Mouse (Mus musculus) heart, embryonic 13.5 days (tissue): ENCODE data around the gene Bend3. TPM values are rescaled to one million over a fixed set of nuclear protein-coding genes. Genes with fewer than 3 reads are reported as not detected.

Experiments
- ATAC-seq: fragments of 200-750 bp; cut with Nextera tagmentation; 2 replicates; pipeline ENCODE4 v1.8.0; 2017; ENCODE audit warnings: moderate TSS enrichment; ENCODE audit not compliant: insufficient number of reproducible peaks, low FRiP score, low TSS enrichment; ENCODE audit errors: extremely low read depth
- H3K27ac ChIP-seq: fragments of 300-500 bp; sonication (generic); replicated peaks from 2 replicates; pipeline ENCODE4 v1.5.1; 2015; ENCODE audit warnings: moderate library complexity, mild to moderate bottlenecking, inconsistent platforms
- H3K27me3 ChIP-seq: fragments of 300-500 bp; sonication (generic); replicated peaks from 2 replicates; pipeline ENCODE4 v1.6.1; 2015; ENCODE audit warnings: mild to moderate bottlenecking, inconsistent platforms
- H3K36me3 ChIP-seq: fragments of 300-500 bp; sonication (generic); 2 replicates; pipeline ENCODE4 v1.6.1; 2015; ENCODE audit warnings: mild to moderate bottlenecking, inconsistent platforms
- H3K4me1 ChIP-seq: fragments of 300-500 bp; sonication (generic); 2 replicates; pipeline ENCODE4 v1.6.1; 2015; ENCODE audit warnings: inconsistent platforms
- H3K4me2 ChIP-seq: fragments of 300-500 bp; sonication (generic); 2 replicates; pipeline ENCODE4 v1.6.1; 2015; ENCODE audit warnings: inconsistent platforms, mild to moderate bottlenecking, moderate library complexity
- H3K4me3 ChIP-seq: fragments of 300-500 bp; sonication (generic); 2 replicates; pipeline ENCODE4 v1.5.1; 2015; ENCODE audit warnings: moderate library complexity, mild to moderate bottlenecking, inconsistent platforms
- H3K9ac ChIP-seq: fragments of 300-500 bp; sonication (generic); 2 replicates; pipeline ENCODE4 v1.6.1; 2015; ENCODE audit warnings: inconsistent platforms, mild to moderate bottlenecking, moderate library complexity
- H3K9me3 ChIP-seq: fragments of 300-500 bp; sonication (generic); 2 replicates; pipeline ENCODE4 v1.6.1; 2016; ENCODE audit warnings: inconsistent platforms
- WGBS: fragments of 180-500 bp; shearing (Covaris S2); methylation state at CpG from one replicate; pipeline ENCODE4 v1.1.7; 2015; ENCODE audit warnings: mixed read lengths; 5-methylcytosine and 5-hydroxymethylcytosine counted together
- polyA plus RNA-seq: library from polyadenylated mRNA; unstranded; fragments of >200 nt; fragmentation: Nextera tagmentation; extraction: Ambion mirVana; gene quantifications from 2 replicates; pipeline ENCODE4 v1.2.1, GENCODE M21; 2015

The Bend3 gene
- polyA plus RNA-seq, 1 experiment from 2014 or later = 2.5 TPM

DNA sequence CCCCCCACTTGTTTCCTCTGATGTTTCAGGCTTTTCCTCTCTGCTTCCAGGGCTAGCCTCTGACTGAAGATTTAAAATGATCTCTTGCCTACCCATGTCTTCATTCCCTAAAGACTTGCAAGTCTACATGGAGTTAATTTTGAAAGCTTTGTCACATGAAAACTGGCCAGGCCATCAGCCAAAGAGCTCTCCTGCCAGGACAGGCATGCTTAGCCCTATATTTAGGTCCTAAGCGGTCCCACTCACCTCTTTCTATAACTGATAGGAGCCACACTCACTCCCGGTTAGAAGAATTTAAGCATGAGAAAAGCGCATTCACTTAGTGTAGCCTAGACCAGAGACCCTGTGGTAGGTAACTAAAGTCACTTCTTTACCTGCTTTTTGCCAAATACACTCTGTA, 24.0 kb upstream of the Bend3 start:
- peak overlapping the region; percentile 66 for H3K27ac ChIP-seq
- H3K27me3 ChIP-seq = no peaks in the 10 kb centered on the region

DNA sequence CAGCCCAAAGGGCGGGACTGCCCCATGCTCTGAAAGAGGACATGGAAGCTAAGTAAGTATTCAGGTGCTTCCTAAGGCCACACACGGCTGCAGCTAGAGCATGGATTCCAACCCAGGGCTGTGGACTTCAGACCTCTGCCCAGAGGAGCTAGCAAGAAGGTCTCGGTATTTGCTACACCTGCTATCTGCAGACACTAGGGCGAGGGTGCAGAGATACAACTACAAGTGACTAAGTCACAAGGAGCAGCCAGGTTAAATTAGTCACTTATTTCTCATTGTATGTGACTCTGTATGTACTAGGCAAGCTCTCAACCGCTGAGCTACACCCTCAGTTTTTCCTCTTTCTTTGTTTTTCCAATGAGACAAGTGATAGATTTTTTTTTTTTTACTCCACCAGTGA, 15.8 kb upstream of the Bend3 start:
- H3K4me1 ChIP-seq = peaks cover 3% of the 10 kb centered on the region; the same call in 1 of the 2 replicates
- H3K4me3 ChIP-seq = no peak overlapping the region
- H3K9me3 ChIP-seq = no peaks in the 10 kb centered on the region
- no peak for ATAC-seq
- no peak overlapping the region for H3K27ac ChIP-seq
- no peaks in the 10 kb centered on the region for H3K36me3 ChIP-seq
- no peak overlapping the region for H3K9ac ChIP-seq
- 69% methylated on average over 5 of the region's 5 CpGs for WGBS
- no peak overlapping the region for H3K4me2 ChIP-seq
- H3K27me3 ChIP-seq = no peaks in the 10 kb centered on the region

More for the DNA sequence above, 24.0 kb upstream of the Bend3 start:
- peaks cover 23% of the 10 kb centered on the region for H3K4me1 ChIP-seq
- no peaks in the 10 kb centered on the region for H3K36me3 ChIP-seq
- ATAC-seq = no peak
- no peak overlapping the region for H3K9ac ChIP-seq
- peaks cover 7% of the 10 kb centered on the region; the same call in 1 of the 2 replicates for H3K9me3 ChIP-seq
- WGBS = 48% methylated on average over 3 of the region's 3 CpGs
- no peak overlapping the region for H3K4me3 ChIP-seq
- H3K4me2 ChIP-seq = no peak overlapping the region

- no peak for ATAC-seq
- Histone ChIP-seq H3K27ac (no peak overlapping the region), H3K9ac (no peak overlapping the region), H3K36me3 (no peaks in the 10 kb centered on the region), H3K9me3 (no peaks in the 10 kb centered on the region), H3K4me1 (peaks cover 3% of the 10 kb centered on the region; the same call in 1 of the 2 replicates), H3K27me3 (no peaks in the 10 kb centered on the region), H3K4me2 (no peak overlapping the region), H3K4me3 (no peak overlapping the region)
- WGBS = 64% methylated on average over 3 of the region's 3 CpGs
These were observed 15.4 kb upstream of the Bend3 start for GRCm38 (mm10) chr10:43463227-43463626.

DNA sequence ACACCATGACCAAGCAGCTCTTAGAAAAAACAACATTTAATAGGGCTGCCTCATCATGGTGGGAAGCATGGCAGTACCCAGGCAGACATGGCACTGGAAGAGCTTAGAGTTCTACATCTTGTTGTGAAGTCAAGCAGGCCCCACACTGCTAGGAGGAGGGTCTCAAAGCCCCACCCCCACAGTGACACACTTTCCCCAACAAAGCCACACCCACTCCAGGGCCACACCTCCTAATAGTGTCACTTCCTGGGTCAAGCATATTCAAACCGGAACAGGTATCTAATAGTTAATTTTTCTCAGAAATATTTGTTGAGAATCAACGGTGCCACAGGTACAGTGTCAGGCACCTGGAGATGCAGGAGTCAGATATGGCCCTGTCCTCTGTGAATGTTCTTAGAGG, 12.4 kb upstream of the Bend3 start:
- ATAC-seq = no peak
- Histone ChIP-seq H3K9me3 (no peaks in the 10 kb centered on the region), H3K27ac (no peak overlapping the region), H3K4me3 (no peak overlapping the region), H3K27me3 (no peaks in the 10 kb centered on the region), H3K9ac (no peak overlapping the region), H3K4me2 (no peak overlapping the region), H3K36me3 (no peaks in the 10 kb centered on the region), H3K4me1 (peaks cover 3% of the 10 kb centered on the region; the same call in 1 of the 2 replicates)
- 83% methylated on average over 2 of the region's 2 CpGs for WGBS

DNA sequence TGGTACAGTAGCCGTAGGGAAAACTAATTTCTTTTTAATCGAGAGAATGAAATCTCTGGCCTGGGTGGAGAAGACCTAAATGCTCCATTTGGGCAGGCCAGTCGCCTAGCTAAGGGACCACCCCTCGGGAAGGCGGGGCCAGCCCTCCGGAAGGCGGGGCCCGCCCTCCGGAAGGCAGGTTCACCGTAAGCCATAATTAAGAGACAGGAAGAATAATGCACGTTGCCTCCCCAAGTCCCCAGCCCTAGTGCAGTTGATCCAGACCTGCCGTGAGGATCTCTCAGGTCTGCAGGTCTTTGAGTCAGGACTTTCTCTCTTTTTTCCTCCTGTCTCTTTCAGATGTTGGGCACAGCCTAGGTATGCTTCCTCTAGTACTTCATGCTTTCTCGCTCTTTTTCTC, 11.0 kb upstream of the Bend3 start:
- WGBS = 25% methylated on average over 13 of the region's 13 CpGs
- Histone ChIP-seq H3K36me3 (no peaks in the 10 kb centered on the region), H3K4me3 (peak overlapping the region; percentile 26; the same call in 1 of the 2 replicates), H3K4me1 (peaks cover 3% of the 10 kb centered on the region; the same call in 1 of the 2 replicates), H3K27me3 (no peaks in the 10 kb centered on the region), H3K4me2 (peak overlapping the region; percentile 58), H3K9me3 (no peaks in the 10 kb centered on the region), H3K9ac (0 out of 2 replicates have a peak overlapping the region, but pooled peaks have one; percentile 37), H3K27ac (no peak overlapping the region)
- no peak for ATAC-seq

DNA sequence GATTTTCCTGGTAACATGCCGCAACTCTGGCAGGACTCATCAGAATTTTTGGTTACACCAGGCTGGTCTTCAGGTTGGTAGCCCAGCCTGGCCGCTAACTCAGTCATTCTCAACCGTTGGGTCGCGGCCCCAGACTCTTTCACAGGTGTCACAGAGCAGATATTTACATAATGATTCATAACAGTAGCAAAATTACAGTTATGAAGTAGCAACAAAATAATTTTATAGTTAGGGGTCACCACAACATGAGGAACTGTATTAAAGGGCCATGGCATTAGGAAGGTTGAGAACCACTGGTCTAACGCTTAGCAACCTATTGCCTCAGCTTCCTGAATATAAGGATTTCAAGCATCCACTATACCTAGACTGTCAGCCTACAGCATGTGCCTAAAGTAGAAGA, 10.3 kb upstream of the Bend3 start:
- H3K36me3 ChIP-seq = no peaks in the 10 kb centered on the region
- no peaks in the 10 kb centered on the region for H3K9me3 ChIP-seq
- no peak for ATAC-seq
- no peak overlapping the region for H3K4me2 ChIP-seq
- H3K4me3 ChIP-seq = no peak overlapping the region
- 82% methylated on average over 6 of the region's 6 CpGs for WGBS
- H3K27ac ChIP-seq = no peak overlapping the region
- H3K27me3 ChIP-seq = no peaks in the 10 kb centered on the region
- H3K9ac ChIP-seq = no peak overlapping the region
- peaks cover 3% of the 10 kb centered on the region; the same call in 1 of the 2 replicates for H3K4me1 ChIP-seq

- Histone ChIP-seq H3K4me3 (no peak overlapping the region), H3K9ac (no peak overlapping the region), H3K27ac (no peak overlapping the region), H3K9me3 (no peaks in the 10 kb centered on the region), H3K27me3 (no peaks in the 10 kb centered on the region), H3K4me1 (peaks cover 13% of the 10 kb centered on the region), H3K4me2 (no peak overlapping the region), H3K36me3 (no peaks in the 10 kb centered on the region)
- ATAC-seq = no peak
- 39% methylated on average over 4 of the region's 4 CpGs for WGBS
These were observed 3.3 kb upstream of the Bend3 start for GRCm38 (mm10) chr10:43475376-43475775.

DNA sequence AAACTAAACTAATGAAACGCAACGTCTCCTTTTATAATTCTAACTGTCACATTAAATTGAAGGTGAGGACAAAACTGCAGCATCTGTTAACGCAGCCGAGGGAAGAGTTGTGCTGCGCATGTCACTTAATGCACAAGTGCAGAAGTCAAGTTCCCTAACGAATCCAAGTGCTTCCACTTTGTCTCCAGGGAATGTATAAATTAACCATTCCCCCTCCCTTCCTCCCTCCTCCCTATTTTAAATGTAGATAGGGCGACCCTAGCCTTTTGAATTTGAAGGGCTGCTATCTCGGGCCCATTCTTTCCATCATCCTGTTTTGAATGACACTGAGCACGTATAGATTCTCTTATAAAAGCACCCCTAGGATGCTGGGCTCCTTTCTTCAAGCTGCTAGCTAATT, 1.2 kb upstream of the Bend3 start:
- H3K9ac ChIP-seq = peak overlapping the region; percentile 98
- 11% methylated on average over 9 of the region's 9 CpGs for WGBS
- H3K4me1 ChIP-seq = peaks cover 33% of the 10 kb centered on the region
- ATAC-seq = no peak
- H3K9me3 ChIP-seq = no peaks in the 10 kb centered on the region
- no peaks in the 10 kb centered on the region for H3K36me3 ChIP-seq
- H3K4me2 ChIP-seq = peak overlapping the region; percentile 83
- H3K27me3 ChIP-seq = no peaks in the 10 kb centered on the region
- peak overlapping the region; percentile 88 for H3K4me3 ChIP-seq
- H3K27ac ChIP-seq = peak overlapping the region; percentile 96

- WGBS = under 1% methylated on average over 41 of the region's 42 CpGs
- H3K4me3 ChIP-seq = peak overlapping the region; percentile 88
- H3K27ac ChIP-seq = peak overlapping the region; percentile 96
- peak overlapping the region; percentile 98 for H3K9ac ChIP-seq
- no peak for ATAC-seq
- H3K9me3 ChIP-seq = no peaks in the 10 kb centered on the region
- no peaks in the 10 kb centered on the region for H3K36me3 ChIP-seq
- peaks cover 39% of the 10 kb centered on the region for H3K4me1 ChIP-seq
- H3K27me3 ChIP-seq = no peaks in the 10 kb centered on the region
- peak overlapping the region; percentile 83 for H3K4me2 ChIP-seq
These were observed 558 bp upstream of the Bend3 start for GRCm38 (mm10) chr10:43477865-43478681.

GRCm38 (mm10) chr10:43479436-43480157, 966 bp downstream of the Bend3 start:
- Histone ChIP-seq H3K4me3 (peak overlapping the region; percentile 88), H3K4me1 (peaks cover 53% of the 10 kb centered on the region), H3K9me3 (no peaks in the 10 kb centered on the region), H3K27ac (peak overlapping the region; percentile 96), H3K9ac (peak overlapping the region; percentile 98), H3K27me3 (no peaks in the 10 kb centered on the region), H3K4me2 (peak overlapping the region; percentile 83), H3K36me3 (no peaks in the 10 kb centered on the region)
- WGBS = under 1% methylated on average over 85 of the region's 103 CpGs
- peak; percentile 83 for ATAC-seq

- no peaks in the 10 kb centered on the region for H3K9me3 ChIP-seq
- peak overlapping the region; percentile 98 for H3K9ac ChIP-seq
- peak overlapping the region; percentile 96 for H3K27ac ChIP-seq
- no peaks in the 10 kb centered on the region for H3K36me3 ChIP-seq
- H3K4me1 ChIP-seq = peaks cover 58% of the 10 kb centered on the region
- 13% methylated on average over 13 of the region's 13 CpGs for WGBS
- ATAC-seq = no peak
- no peaks in the 10 kb centered on the region for H3K27me3 ChIP-seq
- H3K4me2 ChIP-seq = peak overlapping the region; percentile 83
- H3K4me3 ChIP-seq = peak overlapping the region; percentile 88
These were observed 1.7 kb downstream of the Bend3 start for GRCm38 (mm10) chr10:43480227-43480849.
